Mouse (Mus musculus) fibroblast of lung, adult 2 months (primary cell): ENCODE measurements around the gene Mapk8ip3.
A peak's percentile ranks its signal among the peaks of the same experiment; 100 is the strongest.

Source experiments
- DNase-seq: peaks from one replicate; pipeline ENCODE4 v3.0.0-alpha.2; 2011; ENCODE audit warnings: low read depth

Mapk8ip3 gene

DNA sequence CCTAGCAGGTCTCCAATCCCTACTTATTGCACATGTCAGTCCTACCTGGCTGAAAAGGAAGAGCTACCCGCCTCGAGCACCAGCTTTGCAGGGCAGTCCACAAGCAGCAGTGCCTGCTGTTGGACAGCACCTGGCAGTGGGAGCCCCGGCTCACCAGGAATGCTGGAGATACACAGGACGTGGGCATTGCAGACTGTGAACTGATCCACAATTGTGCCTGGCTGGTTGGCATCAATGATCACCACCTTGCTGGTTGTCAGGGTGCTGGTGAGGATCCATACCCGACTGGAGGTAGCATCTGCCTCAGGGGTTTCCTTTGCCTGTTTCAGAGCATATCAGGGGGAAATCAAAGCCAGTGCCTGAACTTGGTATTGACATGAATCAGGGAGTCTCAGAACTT, 34.7 kb downstream of the Mapk8ip3 start:
- DNase-seq: no peak

DNA sequence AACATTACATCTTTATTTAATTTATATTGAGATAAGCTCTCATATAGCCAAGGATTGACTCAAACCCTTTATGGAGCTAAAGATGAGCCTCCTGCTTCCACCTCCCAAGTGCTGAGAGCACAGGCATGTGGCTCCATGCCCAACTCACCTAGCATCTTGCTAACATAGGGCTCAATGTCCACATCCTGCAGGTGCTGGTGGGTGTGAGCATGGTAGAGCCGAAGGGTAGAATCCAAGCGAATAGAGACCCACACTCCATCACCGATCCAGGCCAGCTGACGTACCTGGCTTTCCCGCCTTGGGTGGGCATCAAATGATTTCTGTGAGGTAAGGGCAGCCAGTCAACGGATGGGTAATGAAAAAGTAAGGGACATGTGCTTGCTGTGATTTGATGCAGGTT, 36.8 kb downstream of the Mapk8ip3 start:
- no peak for DNase-seq

DNA sequence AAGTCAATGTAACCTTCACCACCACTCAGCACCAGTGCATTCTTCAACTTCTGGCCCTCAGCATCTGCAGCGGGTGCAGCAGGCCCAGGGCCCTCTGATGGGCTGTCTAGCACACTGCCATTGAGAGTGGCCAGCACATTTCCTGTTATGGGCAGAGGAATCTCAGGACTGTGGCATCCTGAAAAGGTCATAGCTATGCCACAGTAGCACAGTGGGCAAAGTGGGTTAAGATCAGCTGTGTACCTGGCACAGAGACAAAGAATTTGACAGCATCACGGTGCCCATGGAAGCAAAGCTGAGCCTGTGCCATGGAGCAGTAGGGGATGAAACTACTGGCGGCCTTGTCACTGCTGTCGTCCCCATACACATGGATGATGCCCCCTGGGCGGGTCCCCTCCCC, 37.6 kb downstream of the Mapk8ip3 start:
- DNase-seq: no peak

DNA sequence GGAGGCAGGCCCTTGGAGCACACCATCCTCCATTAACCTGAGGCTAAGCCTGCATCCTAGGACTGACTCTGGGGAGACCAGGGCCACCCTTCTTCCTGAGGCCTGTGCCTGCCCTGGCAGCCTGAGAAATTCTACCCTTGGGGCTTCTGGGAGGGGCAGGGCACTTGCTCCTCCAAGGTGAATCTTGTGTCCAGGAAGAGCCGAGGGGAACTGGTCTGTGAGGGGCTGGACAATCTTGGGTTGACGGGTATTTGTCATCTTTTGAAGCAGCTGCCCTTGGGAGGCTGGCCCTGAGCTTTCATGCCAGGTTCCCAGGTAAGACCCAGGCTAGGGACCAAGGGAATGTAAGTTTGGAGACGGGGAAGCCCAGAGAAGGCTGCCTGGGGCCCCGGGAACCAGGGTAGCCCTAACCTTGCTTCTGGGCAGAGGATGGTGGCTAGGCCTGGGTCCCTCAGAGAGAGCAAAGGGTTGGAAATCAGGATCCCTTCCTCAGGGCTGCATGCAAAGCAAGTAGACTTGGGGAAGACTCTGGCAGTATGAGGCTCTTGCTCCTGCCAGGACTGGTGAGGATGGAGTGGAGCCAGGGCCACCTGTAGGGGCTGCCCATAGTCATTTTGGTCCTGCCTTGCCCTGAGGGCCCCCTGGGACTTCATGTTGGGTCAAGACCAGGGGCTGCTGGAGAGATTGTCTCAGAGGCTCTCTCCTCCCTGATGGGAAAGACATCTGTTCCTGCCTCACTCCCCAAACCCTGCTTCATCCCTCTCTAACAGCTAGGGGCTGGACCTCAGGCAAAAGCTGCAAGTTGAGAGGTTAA, 38.5 kb downstream of the Mapk8ip3 start:
- DNase-seq: no peak

DNA sequence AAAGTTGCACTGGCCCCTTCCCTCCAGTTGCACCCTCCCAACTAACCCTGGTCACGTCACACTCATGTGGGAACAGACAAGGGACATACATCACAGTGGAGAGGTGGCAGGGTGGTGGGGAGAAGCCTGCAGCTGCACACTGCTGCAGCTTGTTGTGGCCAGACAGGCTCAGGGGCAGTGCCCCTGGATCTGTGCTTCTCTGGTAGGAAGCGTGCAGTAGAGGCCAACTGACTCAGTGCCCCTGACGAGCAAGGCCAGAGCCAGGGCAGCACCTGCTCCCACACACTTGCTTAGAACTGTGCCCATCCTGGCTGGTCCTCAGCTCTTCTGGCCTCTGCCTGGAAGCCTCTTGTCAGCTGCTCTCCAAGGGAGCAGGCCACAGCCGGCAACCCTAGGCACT, 39.2 kb downstream of the Mapk8ip3 start:
- DNase-seq: no peak

DNA sequence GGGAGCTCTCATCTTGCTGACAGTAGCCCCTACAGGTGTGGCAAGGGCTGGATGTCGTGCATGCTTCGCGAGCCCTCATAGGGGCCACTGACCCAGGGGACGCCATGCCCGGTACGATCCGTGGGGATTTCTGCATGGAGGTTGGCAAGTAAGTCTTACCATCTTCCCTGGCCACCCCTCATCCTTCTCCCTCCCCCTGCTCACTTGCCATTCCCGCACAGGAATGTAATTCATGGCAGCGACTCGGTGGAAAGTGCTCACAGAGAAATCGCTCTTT, 39.8 kb downstream of the Mapk8ip3 start:
- no peak for DNase-seq

DNA sequence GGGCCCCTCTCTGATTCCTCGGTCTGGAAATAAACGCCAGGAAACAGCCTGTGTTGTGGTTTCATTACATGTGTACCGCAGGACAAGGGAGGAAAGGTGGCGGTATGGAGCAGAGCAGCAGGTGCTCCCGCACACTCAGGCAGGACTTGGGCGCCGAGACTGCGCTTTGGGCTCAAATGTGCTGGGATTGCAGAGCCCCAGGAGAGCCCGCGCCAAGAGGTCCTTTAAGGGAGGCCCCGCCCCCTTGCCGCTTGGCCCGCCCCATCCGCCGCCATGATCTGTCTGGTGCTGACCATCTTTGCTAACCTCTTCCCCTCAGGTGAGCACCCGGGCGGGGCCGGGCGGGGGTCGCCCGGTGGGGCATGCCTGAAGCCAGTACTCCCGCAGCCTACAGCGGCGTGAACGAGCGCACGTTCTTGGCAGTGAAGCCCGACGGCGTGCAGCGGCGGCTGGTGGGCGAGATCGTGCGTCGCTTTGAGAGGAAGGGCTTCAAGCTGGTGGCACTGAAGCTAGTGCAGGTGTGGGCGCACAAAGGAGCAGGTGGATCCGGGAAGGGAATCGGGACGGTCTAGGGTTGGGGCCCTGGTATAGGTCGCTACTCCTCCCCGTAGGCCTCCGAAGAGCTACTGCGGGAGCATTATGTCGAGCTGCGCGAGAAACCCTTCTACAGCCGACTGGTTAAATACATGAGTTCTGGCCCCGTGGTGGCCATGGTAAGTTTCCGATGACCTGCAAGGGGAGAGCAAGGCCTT, 40.4 kb downstream of the Mapk8ip3 start, which contains the start of gene Nme3:
Nme3 (plus strand) TSS at position 260 of the 752 bp plus-strand sequence.
- DNase-seq: no peak

DNA sequence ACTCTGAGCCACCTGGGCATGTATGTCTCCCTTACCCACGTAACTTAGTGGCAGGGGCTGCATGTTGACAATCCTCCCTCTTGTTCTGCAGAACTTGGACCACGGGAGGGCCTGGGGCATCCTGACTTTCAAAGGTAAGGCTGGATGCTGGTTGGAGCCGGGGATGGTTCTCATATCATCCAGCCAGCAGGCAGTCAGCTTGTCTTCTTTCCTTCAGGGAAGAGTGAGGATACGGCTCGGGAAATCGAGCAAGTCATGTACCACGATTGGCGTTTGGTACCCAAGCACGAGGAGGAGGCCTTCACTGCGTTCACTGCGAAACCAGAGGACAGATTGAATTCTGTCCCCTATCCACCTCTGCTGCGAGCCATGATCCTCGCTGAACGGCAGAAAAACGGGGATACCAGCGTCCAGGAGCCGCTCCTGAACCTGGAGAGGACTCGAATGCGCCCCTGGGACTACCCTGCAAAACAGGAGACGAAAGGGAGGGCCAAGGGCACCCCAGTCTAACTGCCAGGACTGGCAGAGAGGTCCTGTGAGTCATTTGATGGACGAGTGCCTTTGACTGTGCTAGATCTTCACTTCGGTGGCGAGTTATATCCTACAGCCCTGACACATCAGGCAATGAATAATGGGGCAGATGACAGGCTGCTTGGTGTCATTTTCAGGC, 41.1 kb downstream of the Mapk8ip3 start:
- no peak for DNase-seq

DNA sequence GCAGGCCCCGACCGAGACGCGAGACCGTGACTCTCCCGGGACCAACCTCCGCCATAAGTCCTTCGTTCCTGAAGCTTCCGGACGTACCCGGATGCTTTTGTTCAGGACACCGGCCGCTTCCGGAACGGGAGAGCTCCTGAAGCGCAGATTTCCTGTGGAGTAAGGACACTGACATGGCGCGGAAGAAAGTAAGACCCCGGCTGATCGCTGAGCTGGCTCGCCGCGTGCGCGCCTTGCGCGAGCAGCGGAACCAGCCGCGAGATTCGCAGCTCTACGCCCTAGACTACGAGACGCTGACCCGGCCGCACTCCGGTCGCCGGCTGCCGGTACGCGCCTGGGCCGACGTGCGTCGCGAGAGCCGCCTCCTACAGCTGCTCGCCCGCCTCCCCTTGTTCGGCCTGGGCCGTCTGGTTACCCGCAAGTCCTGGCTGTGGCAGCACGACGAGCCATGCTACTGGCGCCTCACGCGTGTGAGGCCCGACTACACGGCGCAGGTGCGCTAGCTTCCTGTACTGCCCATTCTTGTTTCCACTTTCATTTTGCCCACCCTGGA, 41.7 kb downstream of the Mapk8ip3 start, which contains the start of the genes Eme2 and Mrps34:
Eme2 (minus strand) TSS at position 93 of the 553 bp plus-strand sequence.
Mrps34 (plus strand) TSS at position 122 of the 553 bp plus-strand sequence.
- peak; percentile 60 for DNase-seq

DNA sequence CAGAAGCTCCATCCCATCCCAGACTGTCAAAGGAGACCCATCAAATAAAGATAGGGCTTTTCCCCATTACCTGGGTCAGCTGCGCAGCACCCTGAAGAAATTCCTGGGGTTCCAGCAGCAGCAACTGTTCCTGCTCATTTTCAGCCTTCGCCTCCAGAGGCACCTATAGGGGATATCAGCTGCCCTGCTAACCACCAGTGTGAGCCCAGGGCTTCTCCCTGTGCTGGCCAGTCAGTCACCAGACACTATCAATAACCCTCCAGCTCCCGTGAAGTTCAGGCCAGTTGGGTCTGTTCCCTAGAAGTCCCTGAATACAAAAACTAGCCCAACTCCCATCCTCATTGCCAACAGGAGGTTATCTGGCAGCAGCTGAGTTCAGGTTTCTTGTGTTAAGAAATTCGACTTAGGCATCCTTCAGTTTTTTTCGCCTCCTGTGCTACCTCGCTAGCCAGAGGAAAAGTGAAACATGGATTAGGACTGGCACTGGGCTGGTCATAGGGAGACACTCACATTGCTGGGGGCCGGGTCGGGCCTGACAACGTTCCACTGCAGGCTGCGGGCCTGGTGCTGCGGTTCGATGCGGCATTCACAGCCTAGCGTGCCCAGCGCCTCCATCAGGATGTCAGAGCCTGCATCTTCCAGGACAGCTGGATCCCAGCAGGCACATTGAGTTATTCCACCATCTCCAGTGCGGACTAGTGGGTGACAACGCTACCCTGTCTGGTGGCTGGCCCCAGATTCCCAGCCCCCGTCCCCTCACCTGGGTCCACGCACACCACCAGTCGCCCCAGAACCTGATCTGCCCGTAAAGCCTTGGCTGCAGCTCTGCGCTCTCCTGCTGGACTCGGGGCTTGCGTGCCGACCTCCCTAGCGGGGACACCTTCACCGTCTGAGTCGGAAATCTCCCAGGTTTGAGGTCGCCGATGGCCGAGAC, 42.4 kb downstream of the Mapk8ip3 start:
- DNase-seq: no peak

DNA sequence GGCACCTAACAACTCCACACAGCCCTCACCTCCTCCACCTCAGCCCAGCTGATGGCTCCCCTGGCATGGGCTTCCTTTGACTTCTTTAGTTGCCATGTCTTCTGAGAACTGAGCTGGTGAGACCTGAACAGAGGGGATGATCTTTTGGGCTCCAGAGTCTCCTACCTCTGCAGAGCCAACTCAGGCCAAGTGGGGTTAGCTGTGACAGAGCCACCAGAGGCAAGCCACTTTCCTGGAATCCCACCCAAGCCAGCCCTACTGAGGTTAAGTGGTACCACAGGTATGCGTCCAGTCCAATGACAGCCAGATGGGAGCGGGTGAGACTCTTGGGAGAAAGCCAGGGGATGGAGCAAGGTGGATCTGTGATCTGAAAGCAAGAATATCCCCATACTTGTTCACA, 43.5 kb downstream of the Mapk8ip3 start:
- no peak for DNase-seq

DNA sequence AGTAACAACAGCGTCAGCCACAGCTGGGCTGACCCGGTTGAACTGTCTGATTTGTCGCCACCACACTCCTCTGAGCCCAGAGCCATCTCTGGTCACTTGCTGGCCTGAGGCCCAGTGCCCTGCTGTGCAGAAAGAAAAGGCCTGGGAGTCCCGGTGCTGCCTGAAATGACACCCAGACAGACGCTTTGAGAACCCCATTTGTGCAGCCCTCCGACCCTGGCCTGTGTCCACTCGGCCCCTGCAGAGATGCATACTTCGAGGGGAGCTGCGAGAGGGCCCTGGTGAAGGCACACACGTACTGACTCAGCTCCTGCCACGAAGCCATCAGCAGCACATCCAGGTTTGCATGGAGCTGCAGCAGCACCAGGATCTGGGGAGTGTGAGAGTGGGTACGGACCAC, 44.0 kb downstream of the Mapk8ip3 start:
- no peak for DNase-seq

DNA sequence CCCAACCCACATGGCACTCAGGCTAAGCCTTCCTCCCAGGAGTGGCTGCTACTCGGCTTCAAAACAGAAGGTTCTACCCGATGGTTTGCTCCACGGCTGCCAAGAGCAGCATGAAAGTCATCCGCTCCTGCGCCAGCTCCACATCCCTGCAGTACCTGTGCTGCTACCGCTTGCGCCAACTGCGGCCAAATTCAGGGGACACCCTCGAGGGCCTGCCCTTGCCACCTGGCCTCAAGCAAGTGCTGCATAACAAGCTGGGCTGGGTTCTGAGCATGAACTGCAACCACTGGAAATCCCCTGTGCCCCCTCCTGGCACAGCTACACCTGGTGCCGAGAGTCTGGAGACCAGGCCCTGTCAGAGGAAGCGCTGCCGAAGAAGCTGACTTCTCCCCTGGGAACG, 45.5 kb downstream of the Mapk8ip3 start:
- no peak for DNase-seq

DNA sequence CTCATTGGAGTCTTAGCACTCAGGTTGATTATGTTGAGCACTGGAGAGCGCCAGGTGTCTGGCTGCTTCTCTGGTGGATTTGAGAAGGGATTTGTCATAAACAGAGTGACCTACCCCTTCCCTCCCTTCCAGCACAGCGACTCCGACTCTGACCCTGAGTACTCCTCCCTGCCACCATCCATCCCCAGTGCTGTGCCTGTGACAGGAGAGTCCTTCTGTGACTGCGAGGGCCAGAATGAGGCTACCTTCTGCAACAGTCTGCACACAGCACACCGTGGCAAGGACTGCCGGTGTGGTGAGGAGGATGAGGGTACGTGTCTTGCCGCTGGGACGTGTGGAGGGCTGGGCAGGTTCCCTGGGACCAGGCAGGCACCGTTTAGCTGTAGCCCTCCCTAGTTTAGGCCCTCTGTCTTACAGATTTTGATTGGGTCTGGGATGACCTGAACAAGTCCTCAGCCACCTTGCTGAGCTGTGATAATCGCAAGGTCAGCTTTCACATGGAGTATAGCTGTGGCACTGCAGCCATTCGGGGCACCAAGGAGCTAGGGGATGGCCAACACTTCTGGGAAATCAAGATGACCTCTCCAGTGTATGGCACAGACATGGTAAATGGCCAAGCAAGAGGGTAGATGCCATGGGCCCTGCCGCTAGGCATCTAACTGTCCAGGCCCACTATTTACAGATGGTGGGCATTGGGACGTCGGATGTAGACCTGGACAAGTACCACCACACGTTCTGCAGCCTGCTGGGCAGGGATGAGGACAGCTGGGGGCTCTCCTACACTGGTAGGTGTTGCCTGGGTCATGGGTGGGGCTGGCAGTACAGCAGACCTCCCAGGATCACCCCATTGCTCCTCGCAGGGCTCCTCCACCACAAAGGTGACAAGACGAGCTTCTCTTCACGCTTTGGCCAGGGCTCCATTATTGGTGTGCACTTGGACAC, 46.4 kb downstream of the Mapk8ip3 start:
- no peak for DNase-seq

DNA sequence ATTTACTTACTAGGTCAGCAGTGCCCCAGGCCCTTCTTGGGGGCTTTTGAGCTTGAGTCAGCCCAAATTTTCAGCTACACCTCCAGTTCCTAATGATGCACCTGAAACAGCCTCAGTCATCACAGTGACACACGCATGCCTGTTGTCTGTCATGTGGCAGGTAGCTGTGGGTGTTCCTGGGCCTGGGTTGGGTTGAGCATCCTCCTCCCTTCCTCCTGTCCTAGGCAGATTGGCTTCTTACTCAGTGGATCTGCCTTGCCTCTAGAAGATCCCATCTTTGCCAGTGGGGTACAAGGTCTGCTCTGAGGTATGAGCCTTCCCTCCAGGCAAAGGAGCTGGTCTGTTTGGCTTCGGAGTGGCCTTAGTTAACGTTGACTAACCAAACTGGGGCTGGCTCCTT, 47.9 kb downstream of the Mapk8ip3 start:
- no peak for DNase-seq

DNA sequence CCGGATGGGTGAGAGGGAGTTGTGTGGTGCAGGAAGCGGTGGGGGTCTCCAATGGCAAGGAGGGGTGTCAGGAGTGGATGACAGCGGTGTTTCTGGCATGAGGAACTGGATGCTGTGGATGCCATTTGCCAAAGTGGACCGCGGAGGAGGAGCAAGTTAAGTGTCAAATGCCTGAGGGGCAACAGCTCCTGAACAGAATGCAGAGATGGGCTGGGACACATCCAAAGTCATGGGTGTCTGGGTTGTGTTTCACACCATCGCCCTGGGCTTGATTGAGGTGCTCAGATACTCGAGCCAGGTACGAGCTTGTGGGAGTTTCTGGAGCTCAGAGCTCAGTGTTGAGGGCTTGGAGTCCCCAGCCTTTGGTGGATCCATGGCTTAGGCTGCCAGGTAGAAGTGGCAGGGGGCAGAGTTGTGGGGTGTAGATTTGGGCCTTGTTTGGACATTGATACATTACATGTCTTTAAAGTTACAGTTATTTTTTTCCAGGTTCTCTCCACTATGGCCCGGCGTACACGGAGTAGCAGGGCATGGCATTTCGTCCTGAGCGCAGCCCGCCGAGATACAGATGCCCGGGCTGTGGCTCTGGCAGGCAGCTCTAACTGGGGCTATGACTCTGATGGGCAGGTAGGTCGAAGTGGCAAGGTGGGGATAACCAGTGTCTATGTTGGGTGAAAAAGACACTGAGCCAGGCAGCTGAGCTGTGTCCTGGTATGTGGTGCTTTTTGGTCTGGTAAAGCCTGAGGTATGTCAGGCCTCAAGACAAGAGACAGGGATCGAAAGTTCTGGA, 49.3 kb downstream of the Mapk8ip3 start:
- DNase-seq: no peak

DNA sequence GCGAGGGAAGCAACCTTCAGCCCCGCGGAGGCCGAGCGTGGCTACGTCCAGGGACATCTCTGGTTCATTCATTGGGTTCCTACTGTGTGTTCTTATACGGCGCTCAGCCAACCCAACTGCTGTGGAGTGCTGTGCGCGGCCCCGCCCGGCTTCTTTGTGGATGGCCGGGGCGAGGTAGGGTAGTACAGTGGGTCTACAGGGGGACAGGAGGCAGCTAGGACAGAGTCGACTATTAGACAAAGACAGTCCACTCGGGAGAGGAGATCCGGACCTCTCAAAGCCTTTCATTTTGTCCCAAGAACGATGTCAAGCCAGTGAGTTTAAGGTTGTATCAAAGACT, 49.9 kb downstream of the Mapk8ip3 start:
- no peak for DNase-seq

DNA sequence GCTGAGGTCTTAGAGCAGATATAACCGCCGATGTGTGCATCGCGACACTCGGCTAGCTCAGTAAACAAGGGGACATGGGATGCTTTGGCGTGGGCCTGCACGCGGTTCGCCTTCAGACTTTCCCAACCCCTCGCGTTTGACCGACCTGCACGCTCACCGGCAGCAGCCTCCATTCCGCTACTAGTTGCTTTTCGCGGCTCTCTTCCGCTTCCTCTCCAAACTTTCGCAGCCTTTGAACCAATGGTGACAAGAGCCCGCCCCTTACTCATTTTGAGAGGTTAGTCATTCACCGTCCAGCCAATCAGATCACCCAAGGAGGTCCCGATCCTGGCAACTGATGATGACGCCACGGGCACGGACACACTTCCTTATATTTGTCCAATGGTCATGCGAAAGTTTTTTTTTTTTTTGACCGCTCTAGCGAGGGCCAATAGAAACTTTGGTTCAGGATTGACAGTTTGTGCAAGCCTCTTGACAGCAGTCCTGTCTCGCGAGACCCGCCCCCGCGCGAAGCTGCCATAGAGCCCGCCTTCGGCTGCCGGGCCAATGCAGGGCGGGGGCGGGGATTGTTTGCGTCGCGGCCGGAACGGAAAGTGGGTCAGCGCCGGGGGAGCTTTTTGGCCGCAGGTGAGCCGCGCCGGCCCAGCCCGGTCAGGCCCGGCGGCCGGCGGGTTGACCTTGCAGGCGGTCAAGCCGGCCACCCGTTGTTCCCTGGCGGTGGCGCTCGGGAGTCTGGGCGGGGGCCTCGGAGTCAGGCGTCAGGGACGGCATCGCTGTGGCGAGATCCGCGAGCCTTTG, 50.4 kb downstream of the Mapk8ip3 start, which contains the start of the genes Nubp2 and Spsb3:
Nubp2 (minus strand) TSS at position 216 of the 798 bp plus-strand sequence.
Spsb3 (plus strand) TSS at position 510 of the 798 bp plus-strand sequence.
- peak; percentile 99 for DNase-seq
